Mouse (Mus musculus) ES-E14 (cell line): ENCODE results near the gene Gm9.

Experiments
- HCFC1 ChIP-seq: IDR thresholded peaks from 2 replicates; pipeline ENCODE4 v1.6.1; 2012; ENCODE audit warnings: low read length, inconsistent platforms, borderline replicate concordance; ENCODE audit not compliant: insufficient read depth
- ZC3H11A ChIP-seq: IDR thresholded peaks from 2 replicates; pipeline ENCODE4 v1.6.1; 2012; ENCODE audit warnings: low read depth, mild to moderate bottlenecking, inconsistent platforms, low read length, borderline replicate concordance
- ZNF384 ChIP-seq: IDR thresholded peaks from 2 replicates; pipeline ENCODE4 v1.6.1; 2012; ENCODE audit warnings: low read depth, low read length, inconsistent platforms

GRCm38 (mm10) chrX:37190755-37191104, 20.1 kb downstream of the Gm9 start:
- TF ChIP-seq HCFC1 (no peak), ZNF384 (no peak), ZC3H11A (no peak)
